Mouse (Mus musculus): ENCODE measurements around the gene Slc18a3. TPM values are rescaled to one million over a fixed set of nuclear protein-coding genes. Genes with fewer than 3 reads are reported as not detected.
A peak's percentile ranks its signal among the peaks of the same experiment; 100 is the strongest.

Slc18a3 gene
- polyA plus RNA-seq, 1 experiment from 2014 or later = 0.24 TPM

- Histone ChIP-seq H3K27ac (no peak overlapping the region), H3K9me3 (no peaks in the 10 kb centered on the region), H3K27me3 (peaks cover 22% of the 10 kb centered on the region), H3K9ac (no peak overlapping the region), H3K4me3 (no peak overlapping the region), H3K4me2 (no peak overlapping the region), H3K36me3 (no peaks in the 10 kb centered on the region), H3K4me1 (peaks cover 6% of the 10 kb centered on the region; the same call in 1 of the 2 replicates)
- WGBS = 72% methylated on average over 8 of the region's 8 CpGs
- no peak for ATAC-seq (ENCODE audit: insufficient number of reproducible peaks, insufficient read depth, low FRiP score, low TSS enrichment, low read depth)
Observed at GRCm38 (mm10) chr14:32496115-32496850, 31.6 kb upstream of the Slc18a3 start.

- H3K4me2 ChIP-seq = peak overlapping the region; percentile 53
Observed at GRCm38 (mm10) chr14:32492521-32492920, 27.9 kb upstream of the Slc18a3 start.

GRCm38 (mm10) chr14:32482061-32482460, 17.4 kb upstream of the Slc18a3 start:
- no peak for ATAC-seq (ENCODE audit: insufficient number of reproducible peaks, insufficient read depth, low FRiP score, low TSS enrichment, low read depth)
- no peaks in the 10 kb centered on the region for H3K36me3 ChIP-seq
- 11% methylated on average over 3 of the region's 3 CpGs for WGBS

More at GRCm38 (mm10) chr14:32492521-32492920, 27.9 kb upstream of the Slc18a3 start:
- Histone ChIP-seq H3K27ac (no peak overlapping the region), H3K4me1 (peaks cover 6% of the 10 kb centered on the region; the same call in 1 of the 2 replicates), H3K9ac (0 out of 2 replicates have a peak overlapping the region, but pooled peaks have one; percentile 16), H3K4me3 (peak overlapping the region; percentile 12), H3K27me3 (peaks cover 22% of the 10 kb centered on the region), H3K36me3 (no peaks in the 10 kb centered on the region), H3K9me3 (no peaks in the 10 kb centered on the region)
- WGBS = 14% methylated on average over 13 of the region's 13 CpGs
- ATAC-seq (ENCODE audit: insufficient number of reproducible peaks, insufficient read depth, low FRiP score, low TSS enrichment, low read depth) = no peak

GRCm38 (mm10) chr14:32477581-32477980, 12.9 kb upstream of the Slc18a3 start:
- 57% methylated on average over 1 of the region's 1 CpGs for WGBS
- H3K27me3 ChIP-seq = no peaks in the 10 kb centered on the region
- H3K9me3 ChIP-seq = no peaks in the 10 kb centered on the region
- ATAC-seq (ENCODE audit: insufficient number of reproducible peaks, insufficient read depth, low FRiP score, low TSS enrichment, low read depth) = no peak
- no peaks in the 10 kb centered on the region for H3K36me3 ChIP-seq
- no peak overlapping the region for H3K27ac ChIP-seq
- no peak overlapping the region for H3K4me2 ChIP-seq
- H3K4me1 ChIP-seq = no peaks in the 10 kb centered on the region
- no peak overlapping the region for H3K4me3 ChIP-seq
- H3K9ac ChIP-seq = no peak overlapping the region

More at GRCm38 (mm10) chr14:32482061-32482460, 17.4 kb upstream of the Slc18a3 start:
- Histone ChIP-seq H3K9ac (no peak overlapping the region), H3K4me3 (no peak overlapping the region), H3K4me2 (no peak overlapping the region), H3K9me3 (no peaks in the 10 kb centered on the region), H3K4me1 (no peaks in the 10 kb centered on the region), H3K27ac (no peak overlapping the region), H3K27me3 (no peaks in the 10 kb centered on the region)

GRCm38 (mm10) chr14:32476559-32476958, 11.9 kb upstream of the Slc18a3 start:
- Histone ChIP-seq H3K27me3 (0 out of 2 replicates have a peak, but pooled peaks cover 4% of the 10 kb centered on the region), H3K9me3 (no peaks in the 10 kb centered on the region), H3K4me1 (no peaks in the 10 kb centered on the region), H3K36me3 (no peaks in the 10 kb centered on the region), H3K4me3 (no peak overlapping the region), H3K9ac (no peak overlapping the region), H3K27ac (no peak overlapping the region), H3K4me2 (no peak overlapping the region)
- ATAC-seq (ENCODE audit: insufficient number of reproducible peaks, insufficient read depth, low FRiP score, low TSS enrichment, low read depth) = no peak
- WGBS = 77% methylated on average over 6 of the region's 6 CpGs

- Histone ChIP-seq H3K36me3 (no peaks in the 10 kb centered on the region), H3K27ac (no peak overlapping the region), H3K4me2 (no peak overlapping the region), H3K4me3 (no peak overlapping the region), H3K4me1 (no peaks in the 10 kb centered on the region), H3K9ac (no peak overlapping the region), H3K9me3 (no peaks in the 10 kb centered on the region), H3K27me3 (peaks cover 10% of the 10 kb centered on the region)
- 8% methylated on average over 4 of the region's 4 CpGs for WGBS
- ATAC-seq (ENCODE audit: insufficient number of reproducible peaks, insufficient read depth, low FRiP score, low TSS enrichment, low read depth) = no peak
Observed at GRCm38 (mm10) chr14:32472996-32473395, 8.3 kb upstream of the Slc18a3 start.

- no peaks in the 10 kb centered on the region for H3K36me3 ChIP-seq
- H3K4me1 ChIP-seq = peaks cover 29% of the 10 kb centered on the region
- no peak overlapping the region for H3K4me2 ChIP-seq
- ATAC-seq (ENCODE audit: insufficient number of reproducible peaks, insufficient read depth, low FRiP score, low TSS enrichment, low read depth) = no peak
- 4% methylated on average over 5 of the region's 5 CpGs for WGBS
- H3K9me3 ChIP-seq = no peaks in the 10 kb centered on the region
- peaks cover 61% of the 10 kb centered on the region for H3K27me3 ChIP-seq
- H3K4me3 ChIP-seq = no peak overlapping the region
- H3K27ac ChIP-seq = no peak overlapping the region
- no peak overlapping the region for H3K9ac ChIP-seq
Observed at GRCm38 (mm10) chr14:32467606-32468005, 3.0 kb upstream of the Slc18a3 start.

GRCm38 (mm10) chr14:32465889-32466288, 1.2 kb upstream of the Slc18a3 start, which contains the start of gene Chat:
Chat (minus strand) TSS chr14:32465989.
- WGBS = 17% methylated on average over 13 of the region's 13 CpGs
- peak within 1 kb of the TSS; percentile 75 for H3K4me2 ChIP-seq
- no peak within 1 kb of the TSS for H3K9ac ChIP-seq
- peaks cover 74% of the 10 kb centered on the region for H3K27me3 ChIP-seq
- H3K4me1 ChIP-seq = peaks cover 29% of the 10 kb centered on the region
- H3K9me3 ChIP-seq = no peaks in the 10 kb centered on the region
- H3K27ac ChIP-seq = no peak within 1 kb of the TSS
- no peaks in the 10 kb centered on the region for H3K36me3 ChIP-seq
- no peak for ATAC-seq (ENCODE audit: insufficient number of reproducible peaks, insufficient read depth, low FRiP score, low TSS enrichment, low read depth)
- peak within 1 kb of the TSS; percentile 47 for H3K4me3 ChIP-seq

- Histone ChIP-seq H3K4me2 (peak overlapping the region; percentile 75), H3K9me3 (no peaks in the 10 kb centered on the region), H3K36me3 (no peaks in the 10 kb centered on the region), H3K27me3 (peaks cover 78% of the 10 kb centered on the region), H3K27ac (no peak overlapping the region), H3K4me3 (peak overlapping the region; percentile 47), H3K4me1 (peaks cover 31% of the 10 kb centered on the region), H3K9ac (no peak overlapping the region)
- no peak for ATAC-seq (ENCODE audit: insufficient number of reproducible peaks, insufficient read depth, low FRiP score, low TSS enrichment, low read depth)
- 0% methylated on average over 8 of the region's 11 CpGs for WGBS
Observed at GRCm38 (mm10) chr14:32465506-32465870, 838 bp upstream of the Slc18a3 start.

GRCm38 (mm10) chr14:32463211-32464040, 1.2 kb downstream of the Slc18a3 start:
- Histone ChIP-seq H3K36me3 (no peaks in the 10 kb centered on the region), H3K9ac (no peak overlapping the region), H3K4me3 (peak overlapping the region; percentile 47), H3K27me3 (peaks cover 95% of the 10 kb centered on the region), H3K4me1 (peaks cover 34% of the 10 kb centered on the region), H3K9me3 (no peaks in the 10 kb centered on the region), H3K4me2 (peak overlapping the region; percentile 75), H3K27ac (no peak overlapping the region)
- no peak for ATAC-seq (ENCODE audit: insufficient number of reproducible peaks, insufficient read depth, low FRiP score, low TSS enrichment, low read depth)
- WGBS = 2% methylated on average over 74 of the region's 74 CpGs

- 11% methylated on average over 4 of the region's 4 CpGs for WGBS
- Histone ChIP-seq H3K36me3 (no peaks in the 10 kb centered on the region), H3K9me3 (no peaks in the 10 kb centered on the region), H3K27ac (no peak overlapping the region), H3K4me2 (no peak overlapping the region), H3K27me3 (peaks cover 53% of the 10 kb centered on the region), H3K4me3 (no peak overlapping the region), H3K9ac (no peak overlapping the region), H3K4me1 (no peaks in the 10 kb centered on the region)
- no peak for ATAC-seq (ENCODE audit: insufficient number of reproducible peaks, insufficient read depth, low FRiP score, low TSS enrichment, low read depth)
Observed at GRCm38 (mm10) chr14:32452552-32452951, 12.1 kb downstream of the Slc18a3 start.
